ENCODE assay signal across 8 mouse cellular contexts in genomic region chr10:79613578-79614304, GRCm38 (mm10). TPM values are rescaled to one million over a fixed set of nuclear protein-coding genes. Genes with fewer than 3 reads are reported as not detected.
DNase-seq lines count a peak whose midpoint lies in the region; ATAC-seq and TF ChIP-seq lines count a peak whose summit lies in the region.

Gene C2cd4c (minus strand): TSS chr10:79614025.

- H3K4me3 ChIP-seq in thymus, adult 2 months (ENCODE audit: control insufficient read depth, insufficient read depth, low read length) = peak within 1 kb of the TSS; percentile 29
- H3K4me3 ChIP-seq in limb, embryonic 12.5 days (replicated peaks) = peak within 1 kb of the TSS; percentile 62
- H3K4me3 ChIP-seq in midbrain, embryonic 12.5 days = peak within 1 kb of the TSS; percentile 61
- H3K4me3 ChIP-seq in stomach, embryonic 16.5 days (replicated peaks; ENCODE audit: low read length) = peak within 1 kb of the TSS; percentile 62

- peak within 1 kb of the TSS; percentile 95 for H3K4me2 ChIP-seq in limb, embryonic 12.5 days
- H3K4me2 ChIP-seq in midbrain, embryonic 12.5 days (replicated peaks) = peak within 1 kb of the TSS; percentile 100
- peak within 1 kb of the TSS; percentile 99 for H3K4me2 ChIP-seq in stomach, embryonic 16.5 days (ENCODE audit: low read depth, low read length)

- peaks cover 4% of the 10 kb centered on the region for H3K4me1 ChIP-seq in thymus, adult 2 months (replicated peaks; ENCODE audit: control insufficient read depth, insufficient read depth, low read length)
- peaks cover 22% of the 10 kb centered on the region for H3K4me1 ChIP-seq in limb, embryonic 12.5 days (replicated peaks)
- H3K4me1 ChIP-seq in midbrain, embryonic 12.5 days = peaks cover 26% of the 10 kb centered on the region
- H3K4me1 ChIP-seq in stomach, embryonic 16.5 days (ENCODE audit: control insufficient read depth, insufficient read depth, low read length) = peaks cover 6% of the 10 kb centered on the region; the same call in 1 of the 2 replicates

- peaks cover 15% of the 10 kb centered on the region; the same call in 1 of the 2 replicates for H3K27me3 ChIP-seq in thymus, adult 2 months (ENCODE audit: control insufficient read depth, insufficient read depth, low read length)
- peaks cover 70% of the 10 kb centered on the region for H3K27me3 ChIP-seq in limb, embryonic 12.5 days
- peaks cover 54% of the 10 kb centered on the region for H3K27me3 ChIP-seq in midbrain, embryonic 12.5 days
- peaks cover 24% of the 10 kb centered on the region for H3K27me3 ChIP-seq in stomach, embryonic 16.5 days (ENCODE audit: control insufficient read depth, insufficient read depth, low read length)

- no peak for TF ChIP-seq CTCF in thymus, adult 2 months (IDR thresholded peaks at IDR 0.05; ENCODE audit: borderline replicate concordance, control insufficient read depth, extremely low read depth, insufficient read depth, low read length, poor library complexity)

- peak within 1 kb of the TSS; percentile 59 for H3K9ac ChIP-seq in limb, embryonic 12.5 days (replicated peaks)
- peak within 1 kb of the TSS; percentile 58 for H3K9ac ChIP-seq in midbrain, embryonic 12.5 days (replicated peaks)
- peak within 1 kb of the TSS; percentile 72 for H3K9ac ChIP-seq in stomach, embryonic 16.5 days (ENCODE audit: low read length)

- no peak within 1 kb of the TSS for H3K27ac ChIP-seq in thymus, adult 2 months (ENCODE audit: control insufficient read depth, insufficient read depth, low read length)
- H3K27ac ChIP-seq in limb, embryonic 12.5 days = no peak within 1 kb of the TSS
- no peak within 1 kb of the TSS for H3K27ac ChIP-seq in midbrain, embryonic 12.5 days (replicated peaks)
- no peak within 1 kb of the TSS for H3K27ac ChIP-seq in stomach, embryonic 16.5 days (ENCODE audit: low read length)

- WGBS in thymus, adult 2 months = 3% methylated on average over 59 of the region's 60 CpGs
- WGBS in limb, embryonic 12.5 days = 1% methylated on average over 60 of the region's 60 CpGs
- 1% methylated on average over 59 of the region's 60 CpGs for WGBS in midbrain, embryonic 12.5 days
- WGBS in stomach, embryonic 16.5 days = under 1% methylated on average over 59 of the region's 60 CpGs

- TF ChIP-seq POLR2A in thymus, adult 2 months (IDR thresholded peaks at IDR 0.05; ENCODE audit: control insufficient read depth, extremely low read depth, insufficient read depth, low read length, poor library complexity) = no peak

- ATAC-seq in limb, embryonic 12.5 days (ENCODE audit: insufficient number of reproducible peaks, insufficient read depth, low FRiP score, low TSS enrichment, low read depth) = peak; percentile 67
- peak; percentile 79 for ATAC-seq in midbrain, embryonic 12.5 days (ENCODE audit: low FRiP score, low read depth)
- ATAC-seq in stomach, embryonic 16.5 days (ENCODE audit: insufficient read depth, low FRiP score) = peak; percentile 88

- no peaks in the 10 kb centered on the region for H3K9me3 ChIP-seq in limb, embryonic 12.5 days
- H3K9me3 ChIP-seq in midbrain, embryonic 12.5 days = no peaks in the 10 kb centered on the region
- H3K9me3 ChIP-seq in stomach, embryonic 16.5 days (replicated peaks; ENCODE audit: control insufficient read depth, low read length) = no peaks in the 10 kb centered on the region

- DNase-seq in thymus, adult 2 months = peak; percentile 18
- no peak for DNase-seq in thymus, postnatal 10 days (ENCODE audit: low spot score in 2 of 2)
- DNase-seq in embryo, embryonic 10 days (ENCODE audit: low spot score) = peak; percentile 83
- peak; percentile 9 for DNase-seq in gonadal fat pad, adult 2 months (ENCODE audit: low read depth)
- DNase-seq in kidney, adult 8-10 months = peak; percentile 55 to 70

- no peaks in the 10 kb centered on the region for H3K36me3 ChIP-seq in thymus, adult 2 months (ENCODE audit: control insufficient read depth, insufficient read depth, low read length)
- H3K36me3 ChIP-seq in limb, embryonic 12.5 days = no peaks in the 10 kb centered on the region
- no peaks in the 10 kb centered on the region for H3K36me3 ChIP-seq in midbrain, embryonic 12.5 days
- H3K36me3 ChIP-seq in stomach, embryonic 16.5 days (ENCODE audit: control insufficient read depth, insufficient read depth, low read length) = no peaks in the 10 kb centered on the region

RNA-seq across cellular contexts. Expression of gene C2cd4c, which starts in this region (rescaled TPM):
- polyA plus RNA-seq in thymus, adult 2 months (2012; rRNA removed) = 0.05 TPM in 1 of 2 replicates, not detected in the other
- 0.16 and 0.23 TPM in 2 replicates for polyA plus RNA-seq in gonadal fat pad, adult 2 months (2012; rRNA removed)
- polyA plus RNA-seq in limb, embryonic 12.5 days (2016; fragmentation: Nextera tagmentation; extraction: Ambion mirVana) = not detected in 2 replicates
- 0.04 and 0.08 TPM in 2 replicates for polyA plus RNA-seq in midbrain, embryonic 12.5 days (2016; fragmentation: Nextera tagmentation; extraction: Ambion mirVana)
- polyA plus RNA-seq in stomach, embryonic 16.5 days (2015; fragmentation: Nextera tagmentation; extraction: Ambion mirVana) = 0.03 TPM in 1 of 2 replicates, not detected in the other

Comparison
In these comparisons a context has a peak if more than half of its experiments do, and no peak if none do; other contexts are left out.
1. Peak in DNase-seq and H3K4me3 ChIP-seq in thymus, adult 2 months; RNA of the gene not detected or under 1 TPM.
2. Peak in DNase-seq in gonadal fat pad, adult 2 months; RNA of the gene not detected or under 1 TPM.
3. Peak in ATAC-seq, H3K4me3 ChIP-seq, H3K9ac ChIP-seq and H3K4me2 ChIP-seq in limb, embryonic 12.5 days; RNA of the gene not detected or under 1 TPM.
4. Peak in ATAC-seq, H3K4me3 ChIP-seq, H3K9ac ChIP-seq and H3K4me2 ChIP-seq in midbrain, embryonic 12.5 days; RNA of the gene not detected or under 1 TPM.
5. Peak in ATAC-seq, H3K4me3 ChIP-seq, H3K9ac ChIP-seq and H3K4me2 ChIP-seq in stomach, embryonic 16.5 days; RNA of the gene not detected or under 1 TPM.
6. DNase-seq: peak in embryo, embryonic 10 days (single experiment) and kidney, adult 8-10 months (2 of 2); none in thymus, postnatal 10 days (0 of 2).
7. Peak in every context shown above with its lines, with median percentiles within 50 percentile points of each other: H3K4me3 ChIP-seq, ATAC-seq, H3K4me2 ChIP-seq and H3K9ac ChIP-seq.